Mouse (Mus musculus): ENCODE measurements around the gene Nptn. TPM values are rescaled to one million over a fixed set of nuclear protein-coding genes. Genes with fewer than 3 reads are reported as not detected.

Nptn gene
- polyA plus RNA-seq, 1 experiment = 208 TPM

DNA sequence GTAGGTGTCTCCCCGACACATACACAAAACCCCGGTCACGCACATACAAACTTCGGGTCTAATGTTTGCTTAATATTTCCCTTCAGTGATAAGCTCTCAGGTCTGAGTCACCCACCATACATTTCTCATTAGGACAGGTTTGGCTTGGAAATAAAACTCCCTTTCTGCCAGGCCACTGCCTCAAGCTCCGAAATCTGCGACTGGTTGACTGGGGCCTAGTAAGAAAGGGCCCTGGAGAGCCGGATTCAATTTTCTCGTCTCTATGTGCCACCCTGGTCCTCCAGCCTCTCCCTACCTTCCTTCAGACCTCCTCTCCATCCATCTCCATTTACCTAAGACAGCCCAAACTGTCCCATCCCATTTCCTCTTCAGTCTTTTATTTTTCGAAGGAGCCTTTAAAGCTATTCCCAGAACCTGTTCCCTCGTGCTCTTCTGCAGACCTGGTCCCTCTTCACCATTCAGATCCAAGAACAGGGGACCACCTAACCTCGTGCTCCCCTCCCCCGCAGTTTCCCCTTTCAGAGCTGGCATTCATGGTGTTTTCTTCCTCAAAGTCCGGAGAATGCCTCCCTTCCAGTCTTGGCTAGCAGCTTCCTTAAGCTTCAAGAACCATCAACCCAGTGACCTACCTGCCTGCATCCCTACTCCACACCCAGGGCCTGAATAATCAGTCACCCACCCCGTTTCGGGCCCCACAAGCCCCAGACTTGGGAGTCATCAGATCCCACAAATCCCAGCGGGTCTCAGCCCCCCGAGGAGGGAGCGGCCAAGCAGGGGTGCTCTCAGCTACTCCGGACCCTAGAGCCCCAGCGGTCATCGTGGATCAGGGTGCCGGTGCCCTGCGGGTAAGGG is 27.8 kb upstream of the Nptn start:
- Histone ChIP-seq H3K27ac (ENCODE audit: insufficient read depth, low read length) (no peak overlapping the region), H3K27me3 (ENCODE audit: control insufficient read depth, insufficient read depth, low read length) (peaks cover 13% of the 10 kb centered on the region), H3K4me3 (ENCODE audit: extremely low read depth, insufficient read depth, insufficient read length) (peak overlapping the region; percentile 48; the same call in 1 of the 2 replicates), H3K36me3 (ENCODE audit: control insufficient read depth, insufficient read depth, low read length) (no peaks in the 10 kb centered on the region), H3K4me1 (ENCODE audit: control insufficient read depth, insufficient read depth, insufficient read length) (peaks cover 8% of the 10 kb centered on the region)
- WGBS = 32% methylated on average over 23 of the region's 23 CpGs
- no peak for TF ChIP-seq POLR2A (IDR thresholded peaks at IDR 0.05; ENCODE audit: low read depth, low read length)
- no peak for TF ChIP-seq CTCF (IDR thresholded peaks at IDR 0.05; ENCODE audit: extremely low read depth, insufficient read depth, insufficient read length, insufficient replicate concordance)
- no peak for DNase-seq (ENCODE audit: low read depth in 1 of 2, low spot score in 2 of 2)

DNA sequence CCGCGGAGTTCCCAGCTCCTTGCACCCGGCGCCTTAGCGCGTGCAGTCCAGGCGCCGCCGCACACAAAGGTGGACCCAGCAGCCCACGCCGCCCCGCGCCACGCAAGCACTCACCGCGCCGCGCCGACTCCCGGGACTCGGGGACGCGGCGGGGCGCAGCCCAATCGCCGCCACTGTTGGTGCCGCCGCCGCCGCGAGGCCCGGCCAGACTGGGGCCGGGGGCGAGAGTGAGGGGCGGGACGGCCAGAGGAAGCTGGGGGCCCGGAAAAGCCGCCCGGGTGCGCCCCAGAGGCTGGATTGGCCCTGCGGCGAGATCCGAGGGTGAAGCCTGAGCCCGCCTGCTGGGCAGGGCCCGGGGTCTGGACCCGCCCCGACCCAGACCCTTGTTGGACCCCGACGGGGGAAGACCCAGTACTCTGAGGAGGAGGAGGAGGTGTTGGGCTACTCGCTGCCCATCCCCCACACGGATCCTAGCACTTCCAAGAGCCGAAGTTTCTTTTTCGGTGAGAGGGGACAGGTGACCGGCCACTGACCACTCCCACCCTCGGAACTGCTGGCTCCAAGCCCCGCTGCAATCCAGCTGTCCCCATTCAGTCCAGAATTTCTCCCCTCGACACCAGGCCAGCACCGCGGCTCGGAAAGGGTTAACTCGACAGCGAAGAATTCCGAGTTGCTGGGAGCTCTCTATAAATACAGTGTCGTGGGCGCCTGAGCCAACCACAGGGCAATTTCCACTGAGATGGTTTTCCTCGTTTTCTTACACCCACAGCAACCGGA is 26.9 kb upstream of the Nptn start, which contains the start of gene Cd276:
Gene Cd276, minus strand, starts transcription at position 530 of the 777 bp plus-strand sequence.
- Histone ChIP-seq H3K4me1 (ENCODE audit: control insufficient read depth, insufficient read depth, insufficient read length) (peaks cover 8% of the 10 kb centered on the region), H3K27ac (ENCODE audit: insufficient read depth, low read length) (no peak within 1 kb of the TSS; the same call in 1 of the 2 replicates), H3K36me3 (ENCODE audit: control insufficient read depth, insufficient read depth, low read length) (no peaks in the 10 kb centered on the region), H3K4me3 (ENCODE audit: extremely low read depth, insufficient read depth, insufficient read length) (peak within 1 kb of the TSS; percentile 48; the same call in 1 of the 2 replicates), H3K27me3 (ENCODE audit: control insufficient read depth, insufficient read depth, low read length) (peaks cover 13% of the 10 kb centered on the region)
- no peak for DNase-seq (ENCODE audit: low read depth in 1 of 2, low spot score in 2 of 2)
- 1% methylated on average over 67 of the region's 68 CpGs for WGBS
- TF ChIP-seq CTCF (IDR thresholded peaks at IDR 0.05; ENCODE audit: extremely low read depth, insufficient read depth, insufficient read length, insufficient replicate concordance) = no peak
- no peak for TF ChIP-seq POLR2A (IDR thresholded peaks at IDR 0.05; ENCODE audit: low read depth, low read length)

DNA sequence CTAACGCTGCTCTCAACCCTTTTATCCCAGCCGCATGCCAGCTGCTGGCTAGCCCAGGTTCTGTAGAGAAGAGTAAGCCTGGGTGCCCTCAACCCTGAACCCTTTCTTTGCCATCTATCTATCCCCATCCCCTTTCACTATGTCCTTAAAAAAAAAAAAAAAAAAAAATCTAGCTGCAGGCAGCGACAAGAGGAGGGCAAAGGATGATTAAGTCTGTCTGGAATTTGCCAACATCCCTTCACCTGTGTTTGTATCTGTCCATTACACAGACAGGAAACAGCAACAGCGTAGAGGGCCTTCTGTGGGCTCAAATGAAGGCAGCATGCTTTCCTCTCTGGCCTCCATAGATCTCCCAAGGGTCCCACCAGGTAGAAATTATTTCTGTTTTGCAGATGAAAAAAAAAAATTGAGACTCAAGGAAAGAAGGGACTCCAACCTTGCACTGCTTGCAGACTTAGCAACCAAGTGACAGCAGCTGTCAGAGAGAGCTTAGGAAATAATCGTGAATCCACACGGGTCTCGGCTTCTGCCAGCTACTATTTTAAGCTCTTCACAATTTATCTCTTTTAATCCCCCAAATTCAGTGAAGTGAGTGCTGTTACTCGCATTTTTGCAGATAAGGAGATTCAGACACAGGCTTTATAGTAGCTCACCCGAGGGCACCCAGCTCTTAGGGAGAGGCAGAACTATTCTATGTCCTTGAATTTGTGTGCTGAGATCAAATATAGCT is 26.2 kb upstream of the Nptn start:
- Histone ChIP-seq H3K36me3 (ENCODE audit: control insufficient read depth, insufficient read depth, low read length) (no peaks in the 10 kb centered on the region), H3K4me1 (ENCODE audit: control insufficient read depth, insufficient read depth, insufficient read length) (peaks cover 8% of the 10 kb centered on the region), H3K27ac (ENCODE audit: insufficient read depth, low read length) (no peak overlapping the region; the same call in 1 of the 2 replicates), H3K27me3 (ENCODE audit: control insufficient read depth, insufficient read depth, low read length) (peaks cover 13% of the 10 kb centered on the region), H3K4me3 (ENCODE audit: extremely low read depth, insufficient read depth, insufficient read length) (no peak overlapping the region)
- 29% methylated on average over 9 of the region's 9 CpGs for WGBS
- no peak for DNase-seq (ENCODE audit: low read depth in 1 of 2, low spot score in 2 of 2)
- TF ChIP-seq CTCF (IDR thresholded peaks at IDR 0.05; ENCODE audit: extremely low read depth, insufficient read depth, insufficient read length, insufficient replicate concordance) (no peak), POLR2A (IDR thresholded peaks at IDR 0.05; ENCODE audit: low read depth, low read length) (no peak)

DNA sequence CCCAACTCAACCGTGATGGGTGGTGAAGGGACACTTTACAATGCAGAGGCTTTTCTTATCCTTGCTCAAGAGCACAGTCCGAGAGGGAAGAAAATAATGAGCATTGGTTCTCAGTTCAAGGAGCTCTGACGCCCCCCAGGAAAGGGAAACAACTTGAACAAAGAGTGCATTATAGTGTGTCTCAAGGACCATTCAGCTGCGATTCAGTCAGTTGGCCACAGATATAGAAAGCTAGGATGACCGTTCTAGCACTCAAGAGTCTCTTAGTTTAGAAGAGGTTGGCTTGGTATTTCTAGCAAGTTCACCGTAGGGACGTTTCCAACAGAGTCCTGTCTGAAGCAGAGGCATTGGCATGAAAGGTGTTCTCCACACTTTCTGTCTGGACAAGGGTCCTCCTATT is 25.4 kb upstream of the Nptn start:
- Histone ChIP-seq H3K27ac (ENCODE audit: insufficient read depth, low read length) (no peak overlapping the region), H3K4me3 (ENCODE audit: extremely low read depth, insufficient read depth, insufficient read length) (no peak overlapping the region), H3K4me1 (ENCODE audit: control insufficient read depth, insufficient read depth, insufficient read length) (peaks cover 8% of the 10 kb centered on the region), H3K27me3 (ENCODE audit: control insufficient read depth, insufficient read depth, low read length) (peaks cover 13% of the 10 kb centered on the region), H3K36me3 (ENCODE audit: control insufficient read depth, insufficient read depth, low read length) (no peaks in the 10 kb centered on the region)
- no peak for DNase-seq (ENCODE audit: low read depth in 1 of 2, low spot score in 2 of 2)
- no peak for TF ChIP-seq POLR2A (IDR thresholded peaks at IDR 0.05; ENCODE audit: low read depth, low read length)
- no peak for TF ChIP-seq CTCF (IDR thresholded peaks at IDR 0.05; ENCODE audit: extremely low read depth, insufficient read depth, insufficient read length, insufficient replicate concordance)
- 79% methylated on average over 7 of the region's 7 CpGs for WGBS

DNA sequence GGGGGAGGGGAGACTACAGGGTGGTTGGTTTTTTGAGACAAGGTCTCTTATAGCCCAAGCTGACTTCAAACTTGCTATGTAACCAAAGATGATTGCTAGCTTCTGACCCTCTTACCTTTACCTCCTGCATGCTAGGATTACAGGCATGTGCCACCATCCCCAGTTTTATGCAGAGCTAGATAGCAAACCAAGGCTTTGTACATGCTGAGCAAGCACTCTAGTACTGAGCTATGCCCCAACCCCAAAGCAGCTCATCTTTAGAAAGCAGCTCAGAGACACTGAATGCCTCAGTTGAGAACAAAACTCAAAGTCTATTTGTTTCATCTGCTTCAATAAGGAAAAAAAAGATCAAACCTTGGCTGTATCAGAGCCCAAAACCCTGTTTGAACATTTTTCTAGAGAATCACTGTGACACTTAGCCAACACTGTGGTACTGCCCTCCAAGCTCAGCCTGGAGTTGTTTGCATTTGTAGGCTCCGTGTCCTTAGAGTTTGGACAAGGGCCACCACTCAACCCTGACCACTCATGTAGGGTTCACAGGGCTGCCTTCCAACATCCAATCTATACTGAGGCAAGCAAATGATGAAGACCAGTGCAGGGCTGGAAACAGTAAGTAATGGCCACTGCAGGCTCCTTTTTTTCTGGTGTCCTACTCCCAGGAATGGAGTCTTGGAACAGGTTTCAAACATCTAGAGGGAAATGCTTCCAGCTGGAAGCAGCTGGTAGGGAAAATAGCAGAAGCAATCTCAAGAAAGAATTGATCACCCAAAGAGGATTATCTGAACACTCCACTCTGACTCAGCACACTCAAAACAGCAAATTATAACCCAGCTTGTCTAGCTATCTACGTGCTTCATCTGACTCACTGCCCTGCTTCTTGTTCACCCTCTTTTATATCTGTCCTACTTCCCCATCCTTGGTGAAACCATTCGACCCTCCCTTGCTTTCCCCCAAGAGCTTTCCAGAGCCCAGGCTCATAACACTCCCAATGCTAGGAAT is 24.3 kb upstream of the Nptn start:
- WGBS = 38% methylated on average over 3 of the region's 3 CpGs
- no peak overlapping the region for H3K4me3 ChIP-seq (ENCODE audit: extremely low read depth, insufficient read depth, insufficient read length)
- H3K4me1 ChIP-seq (ENCODE audit: control insufficient read depth, insufficient read depth, insufficient read length) = peaks cover 8% of the 10 kb centered on the region
- peaks cover 13% of the 10 kb centered on the region for H3K27me3 ChIP-seq (ENCODE audit: control insufficient read depth, insufficient read depth, low read length)
- DNase-seq (ENCODE audit: low read depth in 1 of 2, low spot score in 2 of 2) = no peak
- TF ChIP-seq POLR2A (IDR thresholded peaks at IDR 0.05; ENCODE audit: low read depth, low read length) (no peak), CTCF (IDR thresholded peaks at IDR 0.05; ENCODE audit: extremely low read depth, insufficient read depth, insufficient read length, insufficient replicate concordance) (no peak)
- H3K27ac ChIP-seq (ENCODE audit: insufficient read depth, low read length) = no peak overlapping the region
- H3K36me3 ChIP-seq (ENCODE audit: control insufficient read depth, insufficient read depth, low read length) = no peaks in the 10 kb centered on the region

Data from spleen, adult 2 months (tissue).